In genomic region chr4:118958812-118959211, GRCm38 (mm10) we compare ENCODE assay signal across 46 mouse cellular contexts. TPM values are rescaled to one million over a fixed set of nuclear protein-coding genes. Genes with fewer than 3 reads are reported as not detected.
"Had no signal": no experiment of that assay in that cellular context is flagged by ENCODE, and none has a peak within 500 bp of the region (broad histone marks: within the 10 kb centered on the region; RNA-seq: fewer than 3 reads in every experiment).

No protein-coding gene starts in this region.

- H3K9ac ChIP-seq: limb, embryonic 12.5 days; limb, embryonic 13.5 days; limb, embryonic 15.5 days; liver, embryonic 12.5 days; liver, embryonic 13.5 days; liver, embryonic 14.5 days; liver, embryonic 15.5 days; liver, postnatal 0 days; lung, embryonic 14.5 days; lung, embryonic 15.5 days; midbrain, embryonic 12.5 days; midbrain, embryonic 13.5 days; midbrain, embryonic 15.5 days; neural tube, embryonic 12.5 days had no signal

- H3K9me3 ChIP-seq: limb, embryonic 12.5 days; limb, embryonic 13.5 days; limb, embryonic 15.5 days; liver, embryonic 12.5 days; liver, embryonic 13.5 days; liver, embryonic 15.5 days; lung, embryonic 15.5 days; megakaryocyte, embryonic 14.5 days; midbrain, embryonic 10.5 days; midbrain, embryonic 12.5 days; midbrain, embryonic 13.5 days; midbrain, embryonic 15.5 days; neural tube, embryonic 12.5 days had no signal

- H3K4me2 ChIP-seq: limb, embryonic 12.5 days; limb, embryonic 13.5 days; limb, embryonic 15.5 days; liver, embryonic 11.5 days; liver, embryonic 12.5 days; liver, embryonic 13.5 days; liver, embryonic 15.5 days; lung, embryonic 14.5 days; lung, embryonic 15.5 days; midbrain, embryonic 11.5 days; midbrain, embryonic 12.5 days; midbrain, embryonic 13.5 days; midbrain, embryonic 15.5 days; neural tube, embryonic 12.5 days had no signal

- DNase-seq: left cerebral cortex, postnatal 4 days; liver; liver, embryonic 13.5 days; liver, postnatal 0 days; lung, adult 18-20 months; lung, adult 2 months; lung, embryonic 14.5 days; lung, postnatal 10 days; lung, postnatal 14 days; lung, postnatal 36 days; lung, postnatal 4 days; midbrain, embryonic 14.5 days had no signal

- H3K4me3 ChIP-seq: limb, embryonic 12.5 days; limb, embryonic 13.5 days; limb, embryonic 15.5 days; liver, embryonic 12.5 days; liver, embryonic 13.5 days; liver, embryonic 15.5 days; lung, embryonic 15.5 days; megakaryocyte, embryonic 14.5 days; midbrain, embryonic 10.5 days; midbrain, embryonic 12.5 days; midbrain, embryonic 13.5 days; midbrain, embryonic 15.5 days; myocyte; neural tube, embryonic 12.5 days had no signal

- H3K36me3 ChIP-seq: limb, embryonic 12.5 days; limb, embryonic 13.5 days; limb, embryonic 15.5 days; liver, embryonic 12.5 days; liver, embryonic 13.5 days; liver, embryonic 15.5 days; lung, embryonic 15.5 days; midbrain, embryonic 10.5 days; midbrain, embryonic 12.5 days; midbrain, embryonic 13.5 days; midbrain, embryonic 15.5 days; neural tube, embryonic 12.5 days had no signal

- H3K27ac ChIP-seq: limb, embryonic 12.5 days; limb, embryonic 13.5 days; limb, embryonic 15.5 days; liver, embryonic 12.5 days; liver, embryonic 13.5 days; liver, embryonic 14.5 days; liver, embryonic 15.5 days; lung, embryonic 15.5 days; macrophage; midbrain, embryonic 10.5 days; midbrain, embryonic 12.5 days; midbrain, embryonic 13.5 days; midbrain, embryonic 15.5 days; neural tube, embryonic 12.5 days had no signal

- ATAC-seq: liver, embryonic 12.5 days; liver, postnatal 0 days; lung, postnatal 0 days; midbrain, embryonic 13.5 days; midbrain, embryonic 15.5 days; midbrain, embryonic 16.5 days had no signal

- H3K27me3 ChIP-seq: limb, embryonic 13.5 days; liver, embryonic 12.5 days; liver, embryonic 13.5 days; lung, embryonic 15.5 days; midbrain, embryonic 12.5 days; midbrain, embryonic 13.5 days; midbrain, embryonic 15.5 days; neural tube, embryonic 12.5 days had no signal

- H3K4me1 ChIP-seq: limb, embryonic 12.5 days; limb, embryonic 13.5 days; limb, embryonic 15.5 days; liver, embryonic 12.5 days; liver, embryonic 13.5 days; liver, embryonic 15.5 days; lung, embryonic 15.5 days; megakaryocyte, embryonic 14.5 days; midbrain, embryonic 10.5 days; midbrain, embryonic 12.5 days; midbrain, embryonic 13.5 days; midbrain, embryonic 15.5 days; neural tube, embryonic 12.5 days had no signal

RNA-seq across cellular contexts. Expression of gene Lao1, which starts 2.6 kb away (rescaled TPM):
- total RNA-seq: left cerebral cortex, postnatal 4 days; liver, adult 2 months; megakaryocyte progenitor cell, adult 5-6 weeks; megakaryocyte, adult 5-6 weeks; megakaryocyte-erythroid progenitor cell, adult 5-6 weeks; monocyte, adult 5-6 weeks had no signal
- polyA plus RNA-seq: limb, embryonic 12.5 days; limb, embryonic 13.5 days; limb, embryonic 14.5 days; limb, embryonic 15.5 days; liver, adult 2 months; liver, embryonic 11.5 days; liver, embryonic 12.5 days; liver, embryonic 13.5 days; liver, embryonic 14.5 days; liver, embryonic 15.5 days; liver, embryonic 16.5 days; liver, postnatal 0 days; lung, adult 2 months; lung, embryonic 14.5 days; lung, embryonic 15.5 days; lung, embryonic 16.5 days; lung, postnatal 0 days; macrophage; midbrain, embryonic 10.5 days; midbrain, embryonic 11.5 days; midbrain, embryonic 12.5 days; midbrain, embryonic 13.5 days; midbrain, embryonic 14.5 days; midbrain, embryonic 15.5 days; midbrain, embryonic 16.5 days; midbrain, postnatal 0 days; myocyte; neural tube, embryonic 11.5 days; neural tube, embryonic 12.5 days had no signal

RNA-seq across cellular contexts. Expression of gene Olfr1328, which starts 20.4 kb away (rescaled TPM):
- total RNA-seq: left cerebral cortex, adult 8-10 months; left cerebral cortex, postnatal 10 days; left cerebral cortex, postnatal 14 days; left cerebral cortex, postnatal 25 days; left cerebral cortex, postnatal 36 days; left cerebral cortex, postnatal 4 days; liver, adult 2 months; megakaryocyte, adult 5-6 weeks; megakaryocyte-erythroid progenitor cell, adult 5-6 weeks; midbrain, postnatal 0 days; monocyte, adult 5-6 weeks had no signal
- polyA plus RNA-seq: limb, embryonic 12.5 days; limb, embryonic 13.5 days; limb, embryonic 14.5 days; limb, embryonic 15.5 days; liver, adult 2 months; liver, embryonic 11.5 days; liver, embryonic 12.5 days; liver, embryonic 13.5 days; liver, embryonic 14.5 days; liver, embryonic 15.5 days; liver, embryonic 16.5 days; liver, postnatal 0 days; lung, adult 2 months; lung, embryonic 14.5 days; lung, embryonic 15.5 days; lung, embryonic 16.5 days; lung, postnatal 0 days; macrophage; midbrain, embryonic 10.5 days; midbrain, embryonic 11.5 days; midbrain, embryonic 12.5 days; midbrain, embryonic 13.5 days; midbrain, embryonic 14.5 days; midbrain, embryonic 15.5 days; midbrain, embryonic 16.5 days; midbrain, postnatal 0 days; myocyte; neural tube, embryonic 11.5 days; neural tube, embryonic 12.5 days had no signal

RNA-seq across cellular contexts. Expression of gene Olfr1329, which starts 41.5 kb away (rescaled TPM):
- total RNA-seq: left cerebral cortex, adult 8-10 months; left cerebral cortex, postnatal 10 days; left cerebral cortex, postnatal 14 days; left cerebral cortex, postnatal 25 days; left cerebral cortex, postnatal 36 days; left cerebral cortex, postnatal 4 days; liver, adult 2 months; megakaryocyte progenitor cell, adult 5-6 weeks; megakaryocyte, adult 5-6 weeks; megakaryocyte-erythroid progenitor cell, adult 5-6 weeks; midbrain, postnatal 0 days; monocyte, adult 5-6 weeks had no signal
- polyA plus RNA-seq: limb, embryonic 12.5 days; limb, embryonic 13.5 days; limb, embryonic 14.5 days; limb, embryonic 15.5 days; liver, adult 2 months; liver, embryonic 11.5 days; liver, embryonic 12.5 days; liver, embryonic 13.5 days; liver, embryonic 14.5 days; liver, embryonic 15.5 days; liver, embryonic 16.5 days; liver, postnatal 0 days; lung, adult 2 months; lung, embryonic 14.5 days; lung, embryonic 15.5 days; lung, embryonic 16.5 days; lung, postnatal 0 days; macrophage; midbrain, embryonic 10.5 days; midbrain, embryonic 11.5 days; midbrain, embryonic 12.5 days; midbrain, embryonic 13.5 days; midbrain, embryonic 14.5 days; midbrain, embryonic 15.5 days; midbrain, embryonic 16.5 days; midbrain, postnatal 0 days; myocyte; neural tube, embryonic 11.5 days; neural tube, embryonic 12.5 days had no signal
